Mouse (Mus musculus): ENCODE data around the gene Dnm1. TPM values are rescaled to one million over a fixed set of nuclear protein-coding genes. Genes with fewer than 3 reads are reported as not detected.

Dnm1 gene
- polyA plus RNA-seq, 1 experiment from 2014 or later = 5.6 TPM

DNA sequence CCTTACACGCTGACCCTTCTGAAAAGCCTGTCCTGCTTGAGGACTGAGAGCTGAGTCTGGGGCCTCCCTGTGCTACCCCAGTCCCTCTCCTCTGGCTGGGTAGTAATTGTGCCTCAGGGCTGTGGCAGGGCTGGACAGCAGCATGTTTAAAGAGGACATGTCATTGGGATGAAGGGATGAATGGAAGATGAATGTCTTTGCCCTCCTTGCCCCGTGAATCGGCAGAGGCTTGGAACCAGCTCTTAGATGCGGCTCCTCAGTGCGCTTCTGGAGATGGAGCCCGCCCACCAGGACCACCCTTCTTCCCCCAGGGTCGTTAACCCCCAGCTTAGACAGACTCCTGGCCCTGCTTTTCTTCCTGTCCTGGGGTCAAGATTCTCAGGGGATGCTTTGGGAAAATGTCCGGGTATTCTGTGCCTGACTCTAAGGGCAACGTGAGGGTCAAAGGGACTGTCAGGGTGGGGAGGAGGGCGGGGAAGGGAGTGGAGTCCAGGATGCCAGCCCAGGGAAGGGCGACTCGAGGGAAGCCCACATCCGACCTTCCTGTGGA is 24.2 kb downstream of the Dnm1 start:
- ATAC-seq (ENCODE audit: low FRiP score, low TSS enrichment) = no peak
- H3K36me3 ChIP-seq (ENCODE audit: control insufficient read depth, insufficient read depth, low read length) = no peaks in the 10 kb centered on the region
- no peak for DNase-seq (ENCODE audit: low spot score)
- WGBS = 41% methylated on average over 13 of the region's 13 CpGs
- no peaks in the 10 kb centered on the region for H3K9me3 ChIP-seq (ENCODE audit: control insufficient read depth, low read length)
- TF ChIP-seq EP300 (optimal IDR thresholded peaks at IDR 0.05) (no peak), CTCF (IDR thresholded peaks at IDR 0.05; ENCODE audit: low read depth) (no peak)
- H3K4me3 ChIP-seq (ENCODE audit: low read depth, low read length) = no peak overlapping the region
- H3K9ac ChIP-seq (ENCODE audit: low read length) = no peak overlapping the region
- H3K4me1 ChIP-seq (replicated peaks; ENCODE audit: control insufficient read depth, insufficient read depth) = no peaks in the 10 kb centered on the region
- peak overlapping the region; percentile 30; the same call in 1 of the 2 replicates for H3K27ac ChIP-seq (replicated peaks)
- no peak overlapping the region for H3K4me2 ChIP-seq (replicated peaks; ENCODE audit: low read depth)
- H3K27me3 ChIP-seq (ENCODE audit: control insufficient read depth, insufficient read depth, low read length) = no peaks in the 10 kb centered on the region

DNA sequence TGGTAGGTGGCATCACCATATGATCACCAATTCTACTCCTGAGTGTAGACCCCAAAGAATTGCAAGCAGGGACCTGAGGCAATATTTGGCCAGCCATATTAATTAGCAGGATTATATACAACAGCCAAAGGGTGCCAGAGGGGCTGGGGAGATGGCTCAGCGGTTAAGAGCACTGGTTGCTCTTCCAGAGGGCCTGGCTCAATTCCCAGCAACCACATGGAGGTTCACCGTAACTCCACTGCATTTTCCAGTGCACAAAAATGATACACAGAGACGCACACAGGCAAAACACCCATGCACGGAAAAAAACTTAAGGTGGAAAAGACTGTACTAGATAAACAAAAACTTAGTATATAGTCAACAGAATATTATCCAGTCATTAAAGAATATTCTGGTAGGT is 25.9 kb downstream of the Dnm1 start:
- Histone ChIP-seq H3K4me2 (replicated peaks; ENCODE audit: low read depth) (no peak overlapping the region), H3K36me3 (ENCODE audit: control insufficient read depth, insufficient read depth, low read length) (no peaks in the 10 kb centered on the region), H3K27me3 (ENCODE audit: control insufficient read depth, insufficient read depth, low read length) (no peaks in the 10 kb centered on the region), H3K4me3 (ENCODE audit: low read depth, low read length) (no peak overlapping the region), H3K4me1 (replicated peaks; ENCODE audit: control insufficient read depth, insufficient read depth) (no peaks in the 10 kb centered on the region), H3K9me3 (ENCODE audit: control insufficient read depth, low read length) (no peaks in the 10 kb centered on the region), H3K27ac (replicated peaks) (no peak overlapping the region), H3K9ac (ENCODE audit: low read length) (no peak overlapping the region)
- 55% methylated on average over 4 of the region's 4 CpGs for WGBS
- DNase-seq (ENCODE audit: low spot score) (no peak), ATAC-seq (ENCODE audit: low FRiP score, low TSS enrichment) (no peak)
- TF ChIP-seq CTCF (IDR thresholded peaks at IDR 0.05; ENCODE audit: low read depth) (no peak), EP300 (optimal IDR thresholded peaks at IDR 0.05) (no peak)

DNA sequence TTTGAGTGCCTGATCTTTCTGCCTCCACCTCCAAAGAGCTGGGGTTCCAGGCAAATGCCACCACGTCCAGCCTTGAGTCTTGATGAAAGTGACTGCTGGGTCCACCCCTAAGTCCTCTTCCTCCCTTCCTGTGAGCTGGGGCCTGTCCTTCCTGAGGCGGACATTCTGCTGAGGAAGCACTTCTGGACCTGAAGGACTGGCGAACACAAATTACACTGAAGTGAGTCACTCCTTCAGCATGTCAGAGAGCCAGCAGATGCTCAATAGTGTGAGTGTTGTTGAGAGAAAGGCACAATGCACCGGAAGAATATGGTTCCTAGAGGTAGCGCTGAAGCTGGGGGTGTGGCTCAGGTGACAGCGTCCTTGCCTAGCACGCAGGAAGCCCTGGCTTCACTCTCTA is 27.8 kb downstream of the Dnm1 start:
- Histone ChIP-seq H3K9ac (ENCODE audit: low read length) (no peak overlapping the region), H3K4me2 (replicated peaks; ENCODE audit: low read depth) (no peak overlapping the region), H3K36me3 (ENCODE audit: control insufficient read depth, insufficient read depth, low read length) (no peaks in the 10 kb centered on the region), H3K9me3 (ENCODE audit: control insufficient read depth, low read length) (no peaks in the 10 kb centered on the region), H3K4me1 (replicated peaks; ENCODE audit: control insufficient read depth, insufficient read depth) (no peaks in the 10 kb centered on the region), H3K27me3 (ENCODE audit: control insufficient read depth, insufficient read depth, low read length) (no peaks in the 10 kb centered on the region), H3K4me3 (ENCODE audit: low read depth, low read length) (no peak overlapping the region), H3K27ac (replicated peaks) (no peak overlapping the region)
- TF ChIP-seq CTCF (IDR thresholded peaks at IDR 0.05; ENCODE audit: low read depth) (no peak), EP300 (optimal IDR thresholded peaks at IDR 0.05) (no peak)
- ATAC-seq (ENCODE audit: low FRiP score, low TSS enrichment) (no peak), DNase-seq (ENCODE audit: low spot score) (no peak)
- 40% methylated on average over 7 of the region's 7 CpGs for WGBS

DNA sequence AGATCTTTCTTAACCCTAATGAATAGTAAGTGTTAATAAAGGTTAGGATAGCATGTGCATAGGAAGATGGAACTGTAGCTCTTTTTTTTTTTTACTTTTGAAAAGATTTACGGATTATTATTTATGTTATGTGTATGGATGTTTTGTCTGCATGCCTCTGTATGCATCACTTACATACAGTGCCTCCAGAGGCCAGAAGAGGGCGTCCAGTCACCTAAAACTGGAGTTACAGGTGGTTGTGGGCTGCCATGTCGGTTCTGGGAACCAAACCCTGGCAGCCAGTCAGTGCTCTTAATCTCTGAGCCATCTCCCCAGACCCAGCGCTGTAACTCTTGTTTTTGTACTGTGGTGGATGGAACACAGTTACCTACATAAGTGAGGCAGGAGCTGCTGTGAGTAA is 28.8 kb downstream of the Dnm1 start:
- Histone ChIP-seq H3K4me2 (replicated peaks; ENCODE audit: low read depth) (no peak overlapping the region), H3K27me3 (ENCODE audit: control insufficient read depth, insufficient read depth, low read length) (no peaks in the 10 kb centered on the region), H3K27ac (replicated peaks) (no peak overlapping the region), H3K36me3 (ENCODE audit: control insufficient read depth, insufficient read depth, low read length) (no peaks in the 10 kb centered on the region), H3K4me3 (ENCODE audit: low read depth, low read length) (no peak overlapping the region), H3K9ac (ENCODE audit: low read length) (no peak overlapping the region), H3K4me1 (replicated peaks; ENCODE audit: control insufficient read depth, insufficient read depth) (no peaks in the 10 kb centered on the region), H3K9me3 (ENCODE audit: control insufficient read depth, low read length) (no peaks in the 10 kb centered on the region)
- no peak for ATAC-seq (ENCODE audit: low FRiP score, low TSS enrichment)
- TF ChIP-seq EP300 (optimal IDR thresholded peaks at IDR 0.05) (no peak), CTCF (IDR thresholded peaks at IDR 0.05; ENCODE audit: low read depth) (peak; percentile 23; the same call in 1 of the 2 replicates)
- WGBS = 60% methylated on average over 4 of the region's 4 CpGs
- no peak for DNase-seq (ENCODE audit: low spot score)

DNA sequence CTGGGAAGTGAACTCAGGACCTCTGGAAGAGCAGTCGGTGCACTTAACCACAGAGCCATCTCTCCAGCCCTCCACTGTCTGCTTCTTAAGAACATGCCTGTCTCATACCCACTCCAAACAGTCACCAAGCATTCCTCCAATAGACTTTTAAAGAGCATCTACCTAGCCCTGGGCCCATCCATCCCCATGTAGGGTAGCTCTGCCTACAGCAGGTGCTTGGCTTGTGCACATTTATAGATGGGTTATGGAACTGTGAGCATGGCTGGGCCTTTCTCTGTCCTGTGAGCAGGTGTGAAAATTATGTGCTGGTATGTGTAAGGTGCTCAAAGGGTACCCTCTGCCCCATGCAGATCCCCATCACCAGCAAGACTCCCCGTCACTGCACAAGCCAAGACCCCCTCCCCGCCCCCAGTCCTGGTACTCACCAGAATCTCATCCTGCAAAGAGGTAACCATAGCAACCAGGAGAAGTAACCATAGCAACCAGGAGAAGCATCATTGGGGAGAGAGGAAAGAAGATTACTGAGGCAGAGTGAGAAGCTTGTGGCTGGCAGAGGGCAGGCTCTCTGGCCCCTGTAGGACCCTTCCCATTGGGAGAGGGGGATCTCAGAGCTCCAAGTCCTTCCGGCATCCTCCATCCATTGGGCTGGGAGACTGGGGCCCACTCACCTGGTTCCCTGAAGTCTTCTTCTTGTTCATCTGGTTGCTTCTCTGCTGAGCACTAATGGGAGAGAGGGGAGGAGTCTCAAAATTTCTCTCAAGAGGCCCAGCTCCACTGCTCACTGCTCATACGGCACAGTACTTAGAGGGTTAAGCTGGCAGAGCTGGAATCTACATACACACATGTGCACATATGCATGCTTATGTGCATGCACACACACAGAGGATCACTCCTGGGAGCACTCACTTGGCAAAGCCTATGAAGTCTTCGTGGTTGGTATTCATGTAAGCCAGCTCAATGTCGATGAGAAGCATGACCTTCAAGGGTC is 30.1 kb downstream of the Dnm1 start:
- no peaks in the 10 kb centered on the region for H3K27me3 ChIP-seq (ENCODE audit: control insufficient read depth, insufficient read depth, low read length)
- H3K4me1 ChIP-seq (replicated peaks; ENCODE audit: control insufficient read depth, insufficient read depth) = no peaks in the 10 kb centered on the region
- no peaks in the 10 kb centered on the region for H3K36me3 ChIP-seq (ENCODE audit: control insufficient read depth, insufficient read depth, low read length)
- TF ChIP-seq CTCF (IDR thresholded peaks at IDR 0.05; ENCODE audit: low read depth) = no peak
- no peak for TF ChIP-seq EP300 (optimal IDR thresholded peaks at IDR 0.05)
- DNase-seq (ENCODE audit: low spot score) (no peak), ATAC-seq (ENCODE audit: low FRiP score, low TSS enrichment) (no peak)
- no peak overlapping the region for H3K4me2 ChIP-seq (replicated peaks; ENCODE audit: low read depth)
- no peak overlapping the region for H3K27ac ChIP-seq (replicated peaks)
- H3K4me3 ChIP-seq (ENCODE audit: low read depth, low read length) = no peak overlapping the region
- no peaks in the 10 kb centered on the region for H3K9me3 ChIP-seq (ENCODE audit: control insufficient read depth, low read length)
- no peak overlapping the region for H3K9ac ChIP-seq (ENCODE audit: low read length)
- 79% methylated on average over 7 of the region's 7 CpGs for WGBS

Measured in stomach, postnatal 0 days (tissue).